Mouse (Mus musculus) heart, embryonic 11.5 days (tissue): ENCODE measurements at regions not wholly inside any gene's neighbourhood (a gene's known extent, or its start where the extent isn't known, plus 50 kb on each side); places are given as distances from the start of the nearest gene placed in this dataset.

Experiments used
- ATAC-seq: fragments of 200-750 bp; cut with Nextera tagmentation; replicated peaks from 2 replicates; pipeline ENCODE4 v1.8.0; 2017; ENCODE audit warnings: moderate library complexity; ENCODE audit not compliant: insufficient number of reproducible peaks, low FRiP score, low TSS enrichment
- H3K27ac ChIP-seq: fragments of 300-500 bp; sonication (generic); 2 replicates; pipeline ENCODE4 v1.5.1; 2014; ENCODE audit warnings: mild to moderate bottlenecking, low read depth, low read length
- H3K27me3 ChIP-seq: fragments of 300-500 bp; sonication (generic); 2 replicates; pipeline ENCODE4 v1.6.1; 2014; ENCODE audit warnings: mild to moderate bottlenecking, low read length, mixed read lengths; ENCODE audit not compliant: control insufficient read depth, insufficient read depth
- H3K36me3 ChIP-seq: fragments of 300-500 bp; sonication (generic); 2 replicates; pipeline ENCODE4 v1.6.1; 2014; ENCODE audit warnings: mild to moderate bottlenecking, low read length, moderate library complexity, mixed read lengths; ENCODE audit not compliant: control insufficient read depth, insufficient read depth
- H3K4me1 ChIP-seq: fragments of 300-500 bp; sonication (generic); 2 replicates; pipeline ENCODE4 v1.6.1; 2014; ENCODE audit warnings: low read length; ENCODE audit not compliant: control insufficient read depth, insufficient read depth
- H3K4me2 ChIP-seq: fragments of 300-500 bp; sonication (generic); 2 replicates; pipeline ENCODE4 v1.6.1; 2014; ENCODE audit warnings: mild to moderate bottlenecking, moderate library complexity
- H3K4me3 ChIP-seq: fragments of 300-500 bp; sonication (generic); 2 replicates; pipeline ENCODE4 v1.5.1; 2014; ENCODE audit warnings: low read depth, low read length
- H3K9ac ChIP-seq: fragments of 300-500 bp; sonication (generic); 2 replicates; pipeline ENCODE4 v1.6.1; 2014; ENCODE audit warnings: mild to moderate bottlenecking, low read depth, low read length, moderate library complexity
- H3K9me3 ChIP-seq: fragments of 300-500 bp; sonication (generic); replicated peaks from 2 replicates; pipeline ENCODE4 v1.6.1; 2016; ENCODE audit warnings: low read length; ENCODE audit not compliant: control insufficient read depth
- WGBS: fragments of 180-500 bp; shearing (Covaris S2); extraction: QIAGEN DNeasy Blood & Tissue Kit; methylation state at CpG from one replicate; pipeline ENCODE4 v1.1.7; 2014; ENCODE audit not compliant: insufficient replicate concordance; 5-methylcytosine and 5-hydroxymethylcytosine counted together

DNA sequence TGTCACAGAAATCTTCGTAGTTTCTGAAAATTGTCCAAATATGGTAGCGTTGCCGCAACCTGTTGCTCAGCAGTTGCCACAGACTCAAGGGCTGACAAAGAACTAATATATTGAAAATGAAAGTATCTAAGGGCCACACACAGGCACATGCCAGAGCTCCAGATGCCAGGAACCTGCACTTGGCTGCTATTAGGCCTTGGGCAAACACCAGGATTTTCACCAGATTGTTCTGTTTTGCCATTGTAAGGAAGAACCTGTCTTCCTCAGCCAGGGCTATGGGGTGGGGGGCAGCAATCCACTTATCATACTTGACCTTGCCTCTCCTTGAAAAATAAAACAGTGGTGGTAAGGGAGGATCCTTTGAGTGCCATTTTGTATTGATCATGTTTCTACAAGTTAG lies 297.4 kb downstream of the Maf start:
- no peaks in the 10 kb centered on the region for H3K36me3 ChIP-seq
- H3K4me1 ChIP-seq = no peaks in the 10 kb centered on the region
- H3K27ac ChIP-seq = no peak overlapping the region
- no peaks in the 10 kb centered on the region for H3K27me3 ChIP-seq
- ATAC-seq = no peak
- H3K9me3 ChIP-seq = no peaks in the 10 kb centered on the region
- no peak overlapping the region for H3K4me2 ChIP-seq
- no peak overlapping the region for H3K9ac ChIP-seq
- 93% methylated on average over 3 of the region's 3 CpGs for WGBS
- no peak overlapping the region for H3K4me3 ChIP-seq

DNA sequence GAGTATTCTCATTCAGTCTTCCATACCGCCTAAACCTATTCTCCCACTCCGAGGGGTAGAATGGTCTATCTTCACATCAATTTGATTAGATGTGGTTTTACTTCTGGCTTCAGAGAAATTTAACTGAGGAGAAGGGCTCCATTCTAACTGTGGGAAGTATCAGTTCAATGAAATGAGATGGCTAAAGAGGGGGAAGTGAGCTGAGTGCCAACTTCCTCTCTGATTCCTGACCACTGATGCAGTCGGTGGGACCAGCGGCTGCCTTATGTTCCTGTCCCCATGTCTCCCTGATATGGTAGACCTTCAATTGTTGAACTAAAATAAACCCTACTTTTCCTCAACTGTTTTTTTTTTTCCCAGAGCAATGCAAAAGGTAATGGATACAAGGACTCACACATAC lies 300.1 kb downstream of the Maf start:
- Histone ChIP-seq H3K27me3 (no peaks in the 10 kb centered on the region), H3K4me3 (no peak overlapping the region), H3K4me1 (no peaks in the 10 kb centered on the region), H3K36me3 (no peaks in the 10 kb centered on the region), H3K4me2 (no peak overlapping the region), H3K9ac (no peak overlapping the region), H3K9me3 (no peaks in the 10 kb centered on the region), H3K27ac (no peak overlapping the region)
- 81% methylated on average over 4 of the region's 4 CpGs for WGBS
- ATAC-seq = no peak

DNA sequence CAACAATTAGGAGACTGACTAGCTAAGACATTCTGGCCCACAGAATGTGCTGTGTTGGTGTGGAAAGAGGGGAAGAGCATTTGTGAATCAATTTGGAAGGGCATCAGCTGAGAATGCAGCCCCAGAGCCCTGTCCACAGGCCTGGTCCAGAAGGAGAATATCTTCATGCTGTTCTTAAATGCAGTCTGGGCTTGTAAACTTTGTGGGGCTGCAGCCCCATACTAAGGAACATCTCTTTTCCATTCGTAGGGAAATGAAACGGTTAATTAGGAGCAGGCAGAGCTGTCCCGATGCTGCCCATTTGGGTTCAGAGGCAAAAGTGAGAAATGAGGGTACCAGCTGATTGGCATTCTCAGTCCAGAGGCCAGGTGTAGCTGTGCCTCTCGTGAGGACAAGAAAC lies 304.0 kb downstream of the Maf start:
- Histone ChIP-seq H3K27ac (no peak overlapping the region), H3K4me1 (no peaks in the 10 kb centered on the region), H3K9me3 (no peaks in the 10 kb centered on the region), H3K4me2 (no peak overlapping the region), H3K9ac (no peak overlapping the region), H3K36me3 (no peaks in the 10 kb centered on the region), H3K4me3 (no peak overlapping the region), H3K27me3 (no peaks in the 10 kb centered on the region)
- WGBS = 60% methylated on average over 4 of the region's 4 CpGs
- no peak for ATAC-seq

DNA sequence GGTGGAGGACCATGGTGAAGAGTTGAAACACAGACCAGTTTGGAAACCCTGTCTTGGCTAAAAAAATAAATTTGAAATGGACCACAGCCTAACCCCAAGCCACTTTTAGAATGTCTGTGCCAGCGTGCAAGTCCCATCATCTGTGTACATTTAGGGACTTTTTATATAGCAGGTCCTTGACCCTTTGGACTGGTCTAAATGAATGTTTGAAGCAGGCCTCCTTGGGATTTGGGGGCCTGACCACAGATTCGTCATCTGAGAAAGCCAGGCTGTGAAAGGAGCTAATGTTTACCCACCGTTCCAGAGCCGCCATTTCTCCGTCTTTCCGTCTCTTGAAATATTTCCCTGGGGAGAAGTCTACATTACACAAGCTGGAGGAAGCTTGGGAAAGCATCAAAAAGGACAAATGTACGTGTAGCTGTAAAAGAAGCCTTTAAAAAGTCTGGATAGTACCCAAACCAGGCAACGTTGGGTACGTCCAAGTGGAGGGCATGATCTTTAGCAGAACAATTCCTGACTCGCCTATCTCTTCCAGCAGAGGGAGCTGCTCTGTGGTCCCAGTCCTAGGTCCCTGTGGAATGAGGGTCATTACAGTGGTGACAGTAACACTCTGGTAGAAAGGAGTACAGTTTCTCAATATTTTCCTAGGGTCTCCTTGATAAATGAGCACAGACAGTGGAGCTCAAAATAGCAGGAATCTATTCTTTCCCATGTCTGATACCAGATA lies 305.0 kb downstream of the Maf start:
- Histone ChIP-seq H3K27ac (no peak overlapping the region), H3K4me3 (no peak overlapping the region), H3K27me3 (no peaks in the 10 kb centered on the region), H3K9me3 (no peaks in the 10 kb centered on the region), H3K36me3 (no peaks in the 10 kb centered on the region), H3K4me2 (no peak overlapping the region), H3K9ac (no peak overlapping the region), H3K4me1 (no peaks in the 10 kb centered on the region)
- WGBS = 64% methylated on average over 10 of the region's 10 CpGs
- ATAC-seq = no peak
